Mouse (Mus musculus): ENCODE data around the gene Nlrp4e.
"Not testable (repeated sequence)": the region's sequence is repeated elsewhere in the genome, so short reads cannot be mapped to it uniquely, and the experiment has no call there.

The Nlrp4e gene

GRCm38 (mm10) chr7:23300892-23301291, at the start of gene Nlrp4e:
Gene Nlrp4e, plus strand, starts transcription at chr7:23301192.
- DNase-seq (ENCODE audit: low read depth, low spot score), result not testable (repeated sequence)

GRCm38 (mm10) chr7:23251582-23251981, 49.4 kb upstream of the Nlrp4e start, which contains the start of gene Vmn1r166:
Gene Vmn1r166, minus strand, starts transcription at chr7:23251682.
- DNase-seq (ENCODE audit: low read depth, low spot score), result not testable (repeated sequence)

DNA sequence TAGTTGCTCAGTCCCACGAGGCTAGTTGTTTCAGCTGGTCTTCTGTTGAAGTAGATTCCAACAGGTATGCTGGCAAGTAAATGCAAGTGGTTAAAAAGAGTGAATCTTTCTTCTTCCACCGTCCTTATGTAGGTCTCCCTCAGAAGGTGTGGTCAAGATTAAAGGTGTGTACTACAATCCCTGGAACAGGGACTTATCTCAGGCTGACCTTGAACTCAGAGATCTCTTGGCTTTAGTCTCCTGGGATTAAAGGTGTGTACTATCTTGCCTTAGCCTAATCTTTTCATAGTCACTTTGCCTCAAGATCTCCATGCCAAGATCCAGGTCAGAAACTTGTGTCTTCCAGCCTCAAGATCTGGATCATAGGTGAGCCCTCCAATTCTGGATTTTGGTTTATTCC, 22.2 kb upstream of the Nlrp4e start, which contains the start of gene Gm6902:
Gene Gm6902, minus strand, starts transcription at position 101 of the 400 bp plus-strand sequence.
- DNase-seq (ENCODE audit: low read depth, low spot score), result not testable (repeated sequence)

- not testable (repeated sequence) for DNase-seq (ENCODE audit: low read depth, low spot score)
Measured at GRCm38 (mm10) chr7:23358311-23358710, 57.3 kb downstream of the Nlrp4e start.

DNA sequence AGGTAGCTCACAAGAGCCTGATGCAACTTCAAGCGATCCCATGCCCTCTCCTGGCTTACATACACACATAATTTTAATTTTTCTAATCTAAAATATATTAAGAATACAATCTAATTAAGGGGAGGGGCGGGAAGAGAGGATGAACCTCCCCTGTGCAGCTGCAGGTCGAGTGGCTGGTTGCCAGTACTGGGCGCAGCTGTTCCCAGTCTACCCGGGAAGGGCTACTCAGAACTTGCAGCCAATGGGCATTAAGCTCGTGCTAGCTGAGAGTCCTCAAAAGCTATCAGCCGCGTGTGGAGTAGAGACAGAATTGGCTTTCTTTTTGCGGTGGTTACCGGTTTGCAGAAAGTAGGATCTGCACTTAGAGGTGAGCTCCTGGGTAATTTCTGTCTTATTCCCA, 84.6 kb downstream of the Nlrp4e start, which contains the start of gene Nlrp5:
Gene Nlrp5, plus strand, starts transcription at position 301 of the 400 bp plus-strand sequence.
- DNase-seq (ENCODE audit: low read depth, low spot score), result no peak

Data from ZHBTc4 (cell line).